Mouse (Mus musculus): ENCODE data around the gene Padi3. TPM values are rescaled to one million over a fixed set of nuclear protein-coding genes. Genes with fewer than 3 reads are reported as not detected.
A peak's percentile ranks its signal among the peaks of the same experiment; 100 is the strongest.

Padi3 gene
- polyA plus RNA-seq, 1 experiment from 2014 or later = not detected

DNA sequence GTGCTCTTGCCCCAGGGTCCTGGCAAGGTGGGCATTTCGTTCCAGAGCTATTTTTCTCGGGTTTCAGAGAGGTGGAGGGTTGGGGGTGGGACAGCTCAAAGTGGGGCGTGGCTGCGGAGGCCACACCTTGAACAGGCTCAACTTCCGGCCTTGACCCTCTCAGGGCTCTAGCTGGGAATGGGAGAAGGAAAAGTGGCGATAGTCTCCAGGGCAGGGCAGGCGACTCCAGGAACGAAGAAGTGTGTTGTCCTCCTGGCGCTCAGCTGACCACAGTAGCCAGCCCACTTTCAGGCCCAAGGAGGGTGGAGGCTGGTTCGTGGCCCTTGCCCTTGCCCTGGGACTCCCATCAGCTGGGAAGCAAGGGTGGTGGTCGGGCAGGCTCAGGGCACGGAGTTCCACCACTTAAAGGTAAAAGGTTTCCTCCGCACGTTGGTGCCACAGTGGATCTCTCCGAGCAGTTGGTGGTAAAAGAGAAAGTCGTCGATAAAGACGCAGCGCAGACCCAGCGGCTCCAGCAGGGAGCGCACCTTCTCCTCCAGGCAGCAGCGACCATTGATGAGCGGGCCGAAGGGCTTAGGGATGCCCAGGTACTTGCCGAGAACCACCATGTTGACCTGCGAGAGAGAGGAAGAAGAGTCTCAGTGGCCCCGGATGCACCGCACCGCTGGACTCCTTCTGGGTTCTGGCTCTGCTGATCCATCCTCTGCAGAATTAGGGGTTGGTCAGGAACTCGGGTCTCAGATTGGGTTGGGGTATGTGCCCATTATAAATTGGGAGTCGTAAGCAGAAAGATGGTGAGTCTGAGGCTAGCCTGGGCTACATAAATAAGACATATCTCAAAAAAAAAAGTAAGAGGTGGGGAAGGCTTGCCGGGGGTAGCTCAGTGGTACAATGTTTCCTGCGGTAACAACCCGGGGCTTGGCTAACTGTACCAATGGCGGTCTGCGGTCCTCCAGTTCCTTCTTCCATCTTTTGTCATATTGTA, 4.1 kb upstream of the Padi3 start:
- ATAC-seq (ENCODE audit: low FRiP score, low read depth) = no peak
- H3K4me2 ChIP-seq (replicated peaks) = peak overlapping the region; percentile 58
- 25% methylated on average over 36 of the region's 36 CpGs for WGBS
- no peaks in the 10 kb centered on the region for H3K36me3 ChIP-seq
- H3K27ac ChIP-seq = no peak overlapping the region
- H3K27me3 ChIP-seq (replicated peaks) = no peaks in the 10 kb centered on the region
- no peak overlapping the region for H3K9ac ChIP-seq
- H3K4me3 ChIP-seq = peak overlapping the region; percentile 24
- peaks cover 16% of the 10 kb centered on the region; the same call in 1 of the 2 replicates for H3K4me1 ChIP-seq
- H3K9me3 ChIP-seq = no peaks in the 10 kb centered on the region

DNA sequence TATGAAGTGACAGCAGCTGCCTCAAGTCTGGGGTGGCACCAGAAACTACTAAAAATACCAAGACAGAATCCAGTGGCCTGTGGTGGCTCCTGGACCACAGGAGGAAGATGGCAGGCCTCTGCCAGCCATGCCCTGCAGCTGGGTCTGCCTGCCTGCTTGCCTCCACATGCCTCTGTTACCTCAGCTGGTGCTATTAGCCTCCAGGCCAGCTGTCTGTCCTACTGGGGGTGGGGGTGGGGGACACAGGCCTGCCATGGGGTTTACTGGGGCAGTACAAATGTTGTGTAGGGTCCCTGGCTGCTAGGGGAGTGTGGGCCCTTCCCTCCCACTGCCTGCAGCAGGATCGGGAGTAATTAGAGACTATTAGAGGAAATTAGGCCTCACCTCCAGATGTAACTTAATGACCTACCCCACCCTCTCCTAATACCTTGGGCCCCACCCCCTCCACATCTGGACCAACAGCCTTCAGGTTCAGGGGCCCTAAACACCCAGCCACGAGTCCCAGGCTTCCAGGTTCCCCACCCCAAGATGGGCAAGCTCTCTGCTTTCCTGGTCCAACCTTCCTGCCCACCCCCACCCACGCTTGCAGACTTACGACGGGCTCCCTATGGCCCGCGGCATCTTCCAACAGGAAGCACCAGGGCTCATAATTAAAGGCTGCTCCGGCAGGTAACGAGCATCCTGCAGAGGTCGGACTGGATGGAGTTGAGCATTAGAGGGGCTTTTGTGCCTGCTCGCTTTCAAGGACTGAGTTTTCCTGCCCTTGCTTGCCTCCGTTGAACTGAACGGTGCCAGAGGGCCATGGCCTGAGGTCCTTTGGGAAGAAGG, 3.1 kb upstream of the Padi3 start:
- H3K9me3 ChIP-seq = no peaks in the 10 kb centered on the region
- no peak overlapping the region for H3K9ac ChIP-seq
- no peaks in the 10 kb centered on the region for H3K27me3 ChIP-seq (replicated peaks)
- peaks cover 16% of the 10 kb centered on the region; the same call in 1 of the 2 replicates for H3K4me1 ChIP-seq
- no peak overlapping the region for H3K27ac ChIP-seq
- ATAC-seq (ENCODE audit: low FRiP score, low read depth) = no peak
- H3K36me3 ChIP-seq = no peaks in the 10 kb centered on the region
- H3K4me2 ChIP-seq (replicated peaks) = peak overlapping the region; percentile 58
- H3K4me3 ChIP-seq = no peak overlapping the region
- WGBS = 16% methylated on average over 13 of the region's 13 CpGs

DNA sequence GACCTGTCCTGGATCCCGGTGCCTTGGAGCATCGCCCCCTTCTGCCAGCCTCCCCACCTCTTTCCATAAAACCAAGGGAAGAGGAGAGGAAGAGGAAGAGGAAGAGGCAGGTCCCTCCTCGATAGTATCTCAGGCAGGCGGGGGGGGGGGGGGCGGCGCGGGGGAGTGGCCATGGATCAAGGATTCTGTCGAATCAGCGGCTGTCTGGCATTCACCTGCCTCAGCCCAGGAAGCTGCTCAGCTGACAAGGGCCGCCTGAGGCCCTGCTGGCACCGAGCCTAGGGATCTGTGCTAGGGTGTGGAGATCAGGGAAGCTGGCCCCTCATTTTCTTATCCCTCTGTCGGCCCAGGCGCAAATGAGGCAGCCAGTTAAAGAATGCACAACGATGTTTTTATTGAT, 2.2 kb upstream of the Padi3 start:
- WGBS = 28% methylated on average over 14 of the region's 14 CpGs
- H3K4me1 ChIP-seq = peaks cover 16% of the 10 kb centered on the region; the same call in 1 of the 2 replicates
- H3K9me3 ChIP-seq = no peaks in the 10 kb centered on the region
- no peaks in the 10 kb centered on the region for H3K27me3 ChIP-seq (replicated peaks)
- no peaks in the 10 kb centered on the region for H3K36me3 ChIP-seq
- no peak overlapping the region for H3K9ac ChIP-seq
- H3K27ac ChIP-seq = no peak overlapping the region
- no peak for ATAC-seq (ENCODE audit: low FRiP score, low read depth)
- no peak overlapping the region for H3K4me2 ChIP-seq (replicated peaks)
- no peak overlapping the region for H3K4me3 ChIP-seq

DNA sequence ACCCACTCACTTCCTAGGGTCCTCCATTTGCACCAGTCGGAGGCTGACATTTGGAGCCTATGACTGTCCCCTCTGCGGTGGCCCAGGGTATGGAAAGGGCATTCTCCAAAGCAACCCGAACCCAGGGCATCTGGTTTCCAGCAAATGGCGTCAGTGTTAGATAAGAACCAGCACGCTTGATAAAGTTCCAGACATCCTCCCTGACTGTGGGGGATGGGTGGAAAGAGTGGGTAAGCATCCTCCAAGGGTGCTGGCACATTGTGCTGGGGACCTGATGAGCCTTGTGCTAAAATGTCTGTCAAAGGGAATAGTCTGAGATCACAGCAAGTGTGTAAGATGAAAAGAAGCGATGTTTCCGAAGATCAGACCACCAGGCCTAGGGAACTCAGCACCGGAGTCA, 1.7 kb upstream of the Padi3 start:
- no peak overlapping the region for H3K4me2 ChIP-seq (replicated peaks)
- H3K27ac ChIP-seq = no peak overlapping the region
- H3K36me3 ChIP-seq = no peaks in the 10 kb centered on the region
- 82% methylated on average over 8 of the region's 8 CpGs for WGBS
- H3K9me3 ChIP-seq = no peaks in the 10 kb centered on the region
- H3K4me3 ChIP-seq = no peak overlapping the region
- H3K27me3 ChIP-seq (replicated peaks) = no peaks in the 10 kb centered on the region
- no peak overlapping the region for H3K9ac ChIP-seq
- ATAC-seq (ENCODE audit: low FRiP score, low read depth) = no peak
- H3K4me1 ChIP-seq = peaks cover 16% of the 10 kb centered on the region; the same call in 1 of the 2 replicates

GRCm38 (mm10) chr4:140809118-140809517, 1.3 kb downstream of the Padi3 start:
- Histone ChIP-seq H3K4me2 (replicated peaks) (no peak overlapping the region), H3K9me3 (no peaks in the 10 kb centered on the region), H3K4me1 (peaks cover 8% of the 10 kb centered on the region; the same call in 1 of the 2 replicates), H3K4me3 (no peak overlapping the region), H3K27me3 (replicated peaks) (no peaks in the 10 kb centered on the region), H3K36me3 (no peaks in the 10 kb centered on the region), H3K9ac (no peak overlapping the region), H3K27ac (no peak overlapping the region)
- WGBS = 84% methylated on average over 8 of the region's 8 CpGs
- ATAC-seq (ENCODE audit: low FRiP score, low read depth) = no peak

DNA sequence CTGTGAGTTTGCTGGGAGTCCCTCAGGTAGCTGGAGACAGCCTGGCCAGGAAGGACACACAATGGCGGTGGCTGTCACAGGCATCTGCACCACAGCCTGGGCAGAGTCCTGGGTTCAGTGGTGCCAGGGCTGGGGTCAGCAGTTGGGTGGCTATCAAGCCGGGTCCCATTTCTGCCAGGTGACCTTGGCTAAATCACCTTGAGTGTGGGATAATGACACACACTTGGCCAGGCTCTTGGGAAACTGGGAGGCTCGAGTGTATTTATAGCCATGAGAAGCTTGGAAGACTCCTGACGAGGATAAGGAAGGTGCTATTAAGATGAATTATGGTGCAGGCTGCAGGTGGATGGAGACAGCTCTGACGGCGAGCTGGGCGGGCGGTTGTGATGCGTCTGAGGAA, 5.8 kb downstream of the Padi3 start:
- WGBS = 77% methylated on average over 9 of the region's 9 CpGs
- no peaks in the 10 kb centered on the region for H3K27me3 ChIP-seq (replicated peaks)
- H3K4me2 ChIP-seq (replicated peaks) = no peak overlapping the region
- H3K9ac ChIP-seq = no peak overlapping the region
- H3K9me3 ChIP-seq = no peaks in the 10 kb centered on the region
- no peaks in the 10 kb centered on the region for H3K36me3 ChIP-seq
- H3K4me3 ChIP-seq = no peak overlapping the region
- no peaks in the 10 kb centered on the region for H3K4me1 ChIP-seq
- ATAC-seq (ENCODE audit: low FRiP score, low read depth) = no peak
- H3K27ac ChIP-seq = no peak overlapping the region

DNA sequence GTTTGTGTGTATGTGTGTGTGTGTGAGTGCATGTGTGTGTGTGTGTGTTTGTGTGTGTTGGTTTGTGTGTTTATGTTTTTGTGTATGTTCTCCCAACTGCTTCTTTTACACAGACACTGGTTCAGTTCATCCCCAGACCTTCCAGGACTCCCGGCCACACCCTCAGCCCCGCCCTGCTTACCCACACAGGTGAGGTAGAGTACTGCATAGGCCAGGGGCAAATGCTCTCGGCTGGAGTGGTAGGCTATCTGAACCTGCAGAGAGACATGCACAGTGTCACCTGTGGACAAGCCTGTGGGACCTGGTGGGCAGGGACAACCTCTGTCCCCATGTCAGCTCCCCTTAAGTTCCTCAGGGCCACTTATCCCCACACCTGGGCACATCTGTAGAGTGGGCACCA, 9.1 kb downstream of the Padi3 start:
- WGBS = 79% methylated on average over 3 of the region's 3 CpGs

GRCm38 (mm10) chr4:140796786-140797185, 13.7 kb downstream of the Padi3 start:
- no peaks in the 10 kb centered on the region for H3K36me3 ChIP-seq
- no peak overlapping the region for H3K9ac ChIP-seq
- no peak for ATAC-seq (ENCODE audit: low FRiP score, low read depth)
- no peaks in the 10 kb centered on the region for H3K9me3 ChIP-seq
- 81% methylated on average over 3 of the region's 3 CpGs for WGBS
- H3K4me3 ChIP-seq = no peak overlapping the region
- no peaks in the 10 kb centered on the region for H3K4me1 ChIP-seq
- no peaks in the 10 kb centered on the region for H3K27me3 ChIP-seq (replicated peaks)
- no peak overlapping the region for H3K27ac ChIP-seq
- H3K4me2 ChIP-seq (replicated peaks) = no peak overlapping the region

More for the DNA sequence above, 9.1 kb downstream of the Padi3 start:
- Histone ChIP-seq H3K27ac (no peak overlapping the region), H3K4me1 (no peaks in the 10 kb centered on the region), H3K4me3 (no peak overlapping the region), H3K4me2 (replicated peaks) (no peak overlapping the region), H3K36me3 (no peaks in the 10 kb centered on the region), H3K27me3 (replicated peaks) (no peaks in the 10 kb centered on the region), H3K9me3 (no peaks in the 10 kb centered on the region), H3K9ac (no peak overlapping the region)
- ATAC-seq (ENCODE audit: low FRiP score, low read depth) = no peak

GRCm38 (mm10) chr4:140794678-140795077, 15.8 kb downstream of the Padi3 start:
- H3K9me3 ChIP-seq = no peaks in the 10 kb centered on the region
- H3K27me3 ChIP-seq (replicated peaks) = no peaks in the 10 kb centered on the region
- no peaks in the 10 kb centered on the region for H3K4me1 ChIP-seq
- no peak overlapping the region for H3K4me3 ChIP-seq
- 88% methylated on average over 9 of the region's 9 CpGs for whole genome bisulfite sequencing
- no peaks in the 10 kb centered on the region for H3K36me3 ChIP-seq
- no peak overlapping the region for H3K27ac ChIP-seq
- H3K9ac ChIP-seq = no peak overlapping the region
- no peak for ATAC-seq (ENCODE audit: low FRiP score, low read depth)
- no peak overlapping the region for H3K4me2 ChIP-seq (replicated peaks)

GRCm38 (mm10) chr4:140793795-140794194, 16.7 kb downstream of the Padi3 start:
- 51% methylated on average over 9 of the region's 9 CpGs for WGBS
- Histone ChIP-seq H3K27me3 (replicated peaks) (no peaks in the 10 kb centered on the region), H3K36me3 (no peaks in the 10 kb centered on the region), H3K9me3 (no peaks in the 10 kb centered on the region), H3K4me1 (no peaks in the 10 kb centered on the region), H3K9ac (no peak overlapping the region), H3K27ac (no peak overlapping the region), H3K4me3 (no peak overlapping the region), H3K4me2 (replicated peaks) (no peak overlapping the region)
- ATAC-seq (ENCODE audit: low FRiP score, low read depth) = no peak

- no peaks in the 10 kb centered on the region for H3K4me1 ChIP-seq
- H3K4me3 ChIP-seq = no peak overlapping the region
- H3K4me2 ChIP-seq (replicated peaks) = no peak overlapping the region
- H3K9me3 ChIP-seq = no peaks in the 10 kb centered on the region
- H3K27me3 ChIP-seq (replicated peaks) = no peaks in the 10 kb centered on the region
- 89% methylated on average over 7 of the region's 7 CpGs for WGBS
- ATAC-seq (ENCODE audit: low FRiP score, low read depth) = no peak
- no peak overlapping the region for H3K9ac ChIP-seq
- H3K27ac ChIP-seq = no peak overlapping the region
- no peaks in the 10 kb centered on the region for H3K36me3 ChIP-seq
These were observed 17.9 kb downstream of the Padi3 start for GRCm38 (mm10) chr4:140792584-140792983.

DNA sequence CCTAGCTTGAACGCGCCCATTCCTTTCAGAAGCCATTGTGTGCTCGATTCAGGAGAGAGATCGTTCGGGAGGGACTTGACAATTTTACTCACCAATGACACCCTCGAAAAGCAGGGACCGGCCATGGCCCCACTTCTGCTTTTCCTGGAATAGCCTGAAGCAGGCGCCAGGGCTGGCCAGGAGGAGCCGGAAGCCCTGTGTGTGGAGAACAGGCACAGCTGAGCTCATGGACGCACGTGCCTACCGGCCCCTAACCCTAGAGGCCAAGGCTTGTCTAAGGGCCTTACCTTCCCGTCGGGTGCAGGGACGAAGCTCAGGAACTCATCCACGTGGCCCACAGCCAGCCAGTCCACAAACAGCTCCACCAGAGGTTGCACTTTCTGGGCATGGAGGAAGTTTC, 19.4 kb downstream of the Padi3 start:
- H3K9ac ChIP-seq = no peak overlapping the region
- H3K4me1 ChIP-seq = no peaks in the 10 kb centered on the region
- peaks cover 5% of the 10 kb centered on the region; the same call in 1 of the 2 replicates for H3K9me3 ChIP-seq
- no peaks in the 10 kb centered on the region for H3K36me3 ChIP-seq
- no peak overlapping the region for H3K27ac ChIP-seq
- ATAC-seq (ENCODE audit: low FRiP score, low read depth) = no peak
- H3K27me3 ChIP-seq (replicated peaks) = no peaks in the 10 kb centered on the region
- WGBS = 82% methylated on average over 16 of the region's 16 CpGs
- H3K4me3 ChIP-seq = no peak overlapping the region
- no peak overlapping the region for H3K4me2 ChIP-seq (replicated peaks)

Data from neural tube, embryonic 12.5 days (tissue).